Mouse (Mus musculus) C2C12 (cell line): ENCODE measurements around the gene Arhgap24.

Experiments used
- CEBPB ChIP-seq: IDR thresholded peaks from one replicate; pipeline ENCODE4 v1.6.1; 2011; ENCODE audit warnings: low read depth, mild to moderate bottlenecking, control low read depth, moderate library complexity
- CTCF ChIP-seq: IDR thresholded peaks from one replicate; pipeline ENCODE4 v1.5.1; 2011; ENCODE audit not compliant: control insufficient read depth, insufficient read depth, insufficient read length
- MAX ChIP-seq: IDR thresholded peaks from one replicate; pipeline ENCODE4 v1.6.1; 2011; ENCODE audit warnings: mild to moderate bottlenecking, control low read depth
- MYOD1 ChIP-seq: IDR thresholded peaks from one replicate; pipeline ENCODE4 v1.6.1; 2011; ENCODE audit warnings: low read depth; ENCODE audit not compliant: control insufficient read depth, insufficient read length
- USF1 ChIP-seq: IDR thresholded peaks from one replicate; pipeline ENCODE4 v1.6.1; 2011; ENCODE audit warnings: low read depth, mild to moderate bottlenecking, control low read depth, moderate library complexity

DNA sequence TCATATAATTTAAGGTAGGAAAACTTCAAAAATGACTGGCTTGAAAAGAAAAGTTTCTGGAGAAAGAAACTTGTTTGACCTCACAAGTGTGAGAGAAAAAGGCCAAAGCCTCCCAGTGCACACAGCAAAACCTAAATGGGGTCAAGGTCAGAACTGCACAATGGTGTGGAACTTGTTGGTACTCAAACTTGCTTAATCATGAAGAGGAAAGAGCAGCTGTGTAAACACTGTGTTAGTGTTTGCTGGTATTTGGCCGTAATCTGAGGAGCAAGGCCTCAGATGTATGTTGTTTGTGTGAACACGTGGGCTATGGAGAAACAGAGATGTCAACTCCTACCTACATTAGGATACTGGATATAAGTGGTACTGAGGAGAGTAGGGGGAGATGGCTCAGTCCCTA is 212.0 kb downstream of the Arhgap24 start:
- no peak for TF ChIP-seq CTCF
- TF ChIP-seq MYOD1: peak; percentile 81
- no peak for TF ChIP-seq USF1
- TF ChIP-seq MAX: no peak
- TF ChIP-seq CEBPB: no peak
